Mouse (Mus musculus) A20 (cell line): ENCODE measurements around the gene Zfp865.

Source experiments
- DNase-seq: peaks from one replicate; pipeline ENCODE4 v3.0.0-alpha.2; 2011; ENCODE audit warnings: low read depth, low spot score

The Zfp865 gene

GRCm38 (mm10) chr7:5015118-5016001 lies 4.8 kb upstream of the Zfp865 start, which contains the start of gene Gm44973:
TSS of gene Gm44973 (plus strand) at chr7:5015496.
- DNase-seq: peak; percentile 98

GRCm38 (mm10) chr7:5016057-5016456 lies 4.1 kb upstream of the Zfp865 start:
- no peak for DNase-seq

- DNase-seq: no peak
Measured at GRCm38 (mm10) chr7:5016920-5017319, 3.3 kb upstream of the Zfp865 start.

GRCm38 (mm10) chr7:5017352-5017751 lies 2.8 kb upstream of the Zfp865 start:
- DNase-seq: peak; percentile 45

- DNase-seq: no peak
Measured at GRCm38 (mm10) chr7:5017931-5018330, 2.2 kb upstream of the Zfp865 start.

GRCm38 (mm10) chr7:5019576-5019975 lies 600 bp upstream of the Zfp865 start:
- DNase-seq: peak; percentile 48

- no peak for DNase-seq
Measured at GRCm38 (mm10) chr7:5020685-5021084, 509 bp downstream of the Zfp865 start.

- no peak for DNase-seq
Measured at GRCm38 (mm10) chr7:5021197-5021596, 1.0 kb downstream of the Zfp865 start.

GRCm38 (mm10) chr7:5029543-5029942 lies 9.4 kb downstream of the Zfp865 start:
- no peak for DNase-seq

- no peak for DNase-seq
Measured at GRCm38 (mm10) chr7:5029946-5030345, 9.8 kb downstream of the Zfp865 start.

GRCm38 (mm10) chr7:5030554-5031275 lies 10.5 kb downstream of the Zfp865 start:
- DNase-seq: no peak

GRCm38 (mm10) chr7:5031496-5031895 lies 11.3 kb downstream of the Zfp865 start:
- DNase-seq: no peak

GRCm38 (mm10) chr7:5033818-5034217 lies 13.6 kb downstream of the Zfp865 start, which contains the start of gene 4632433K11Rik:
TSS of gene 4632433K11Rik (plus strand) at chr7:5034118.
- no peak for DNase-seq

- DNase-seq: no peak
Measured at GRCm38 (mm10) chr7:5035628-5036027, 15.5 kb downstream of the Zfp865 start.

- DNase-seq: no peak
Measured at GRCm38 (mm10) chr7:5036136-5036535, 16.0 kb downstream of the Zfp865 start.

- DNase-seq: no peak
Measured at GRCm38 (mm10) chr7:5037026-5037425, 16.9 kb downstream of the Zfp865 start.

- DNase-seq: no peak
Measured at GRCm38 (mm10) chr7:5037467-5037866, 17.3 kb downstream of the Zfp865 start.

GRCm38 (mm10) chr7:5038109-5038732 lies 18.0 kb downstream of the Zfp865 start, which contains the start of gene Zfp784:
TSS of gene Zfp784 (minus strand) at chr7:5038446.
- peak; percentile 96 for DNase-seq

- DNase-seq: no peak
Measured at GRCm38 (mm10) chr7:5038940-5039339, 18.8 kb downstream of the Zfp865 start.

GRCm38 (mm10) chr7:5044981-5045380 lies 24.8 kb downstream of the Zfp865 start:
- no peak for DNase-seq

- peak; percentile 64 for DNase-seq
Measured at GRCm38 (mm10) chr7:5046112-5046511, 25.9 kb downstream of the Zfp865 start.

- DNase-seq: peak; percentile 61
Measured at GRCm38 (mm10) chr7:5047313-5047712, 27.1 kb downstream of the Zfp865 start.
